Mouse (Mus musculus) CH12.LX (cell line): ENCODE data around the gene Ociad1. TPM values are rescaled to one million over a fixed set of nuclear protein-coding genes. Genes with fewer than 3 reads are reported as not detected.

Experiments
- DNase-seq: peaks from one replicate; pipeline ENCODE4 v3.0.0-alpha.2; 2013; ENCODE audit errors: extremely low read depth
- H3K27ac ChIP-seq: 2 replicates; pipeline ENCODE4 v1.5.1; 2012; ENCODE audit warnings: low read depth, mild to moderate bottlenecking, control low read depth, moderate library complexity; ENCODE audit not compliant: insufficient read depth
- H3K27me3 ChIP-seq: replicated peaks from 2 replicates; pipeline ENCODE3; 2012; ENCODE audit warnings: inconsistent platforms
- H3K36me3 ChIP-seq, 2 experiments: replicated peaks in 1 of 2; 2 replicates each; pipeline versions ENCODE3 to v1.6.1; 2012; ENCODE audit warnings: inconsistent platforms in 1 of 2, low read length in 1 of 2, mild to moderate bottlenecking in 1 of 2, mixed read lengths in 1 of 2, moderate library complexity in 1 of 2; ENCODE audit not compliant: control insufficient read depth in 1 of 2, insufficient read depth in 1 of 2
- H3K4me1 ChIP-seq, 2 experiments: 2 replicates each; pipeline ENCODE4 v1.6.1; 2012; ENCODE audit warnings: inconsistent platforms in 1 of 2, moderate library complexity in 1 of 2; ENCODE audit not compliant: insufficient read depth in 2 of 2, control insufficient read depth in 1 of 2
- H3K4me2 ChIP-seq: 2 replicates; pipeline ENCODE4 v1.6.1; 2012; ENCODE audit warnings: low read depth, mild to moderate bottlenecking, control low read depth; ENCODE audit not compliant: poor library complexity, insufficient read depth, severe bottlenecking
- H3K4me3 ChIP-seq, 3 experiments: fragments of 150-350 bp in 1 of 3; sonication (generic) in 1 of 3; replicated peaks in 1 of 3; 2 replicates each; pipeline versions ENCODE3 to v1.5.1; 2011 to 2012; ENCODE audit warnings: low read depth in 2 of 3, low read length in 2 of 3, mild to moderate bottlenecking in 2 of 3, moderate library complexity in 2 of 3, control low read depth in 1 of 3, improper control_type of control experiment in 1 of 3, inconsistent platforms in 1 of 3, mixed read lengths in 1 of 3; ENCODE audit not compliant: poor library complexity in 1 of 3
- H3K79me2 ChIP-seq: replicated peaks from 2 replicates; pipeline ENCODE4 v1.6.1; 2012; ENCODE audit warnings: mild to moderate bottlenecking, moderate library complexity; ENCODE audit not compliant: control insufficient read depth, poor library complexity, insufficient read depth, severe bottlenecking; ENCODE audit errors: extremely low read depth
- H3K9ac ChIP-seq: 2 replicates; pipeline ENCODE4 v1.6.1; 2012; ENCODE audit warnings: low read depth, mild to moderate bottlenecking, control low read depth, moderate library complexity; ENCODE audit not compliant: insufficient read depth
- H3K9me3 ChIP-seq: replicated peaks from 2 replicates; pipeline ENCODE3; 2012; ENCODE audit warnings: low read length, inconsistent platforms, mixed read lengths
- BHLHE40 ChIP-seq: IDR thresholded peaks from 2 replicates; pipeline ENCODE4 v1.6.1; 2011; ENCODE audit warnings: mild to moderate bottlenecking, low read depth, low read length, improper control_type of control experiment
- CHD1 ChIP-seq: IDR thresholded peaks from 2 replicates; pipeline ENCODE4 v1.6.1; 2012; ENCODE audit warnings: low read depth, low read length, improper control_type of control experiment, inconsistent platforms
- CHD2 ChIP-seq: IDR thresholded peaks from 2 replicates; pipeline ENCODE4 v1.6.1; 2011; ENCODE audit warnings: low read length, improper control_type of control experiment
- CTCF ChIP-seq, 2 experiments: IDR thresholded peaks in 1 of 2; conservative IDR thresholded peaks in 1 of 2; 2 replicates each; pipeline ENCODE4 v1.5.1; 2011 to 2012; ENCODE audit warnings: low read depth in 2 of 2, low read length in 2 of 2, improper control_type of control experiment in 1 of 2, inconsistent platforms in 1 of 2, mild to moderate bottlenecking in 1 of 2, moderate library complexity in 1 of 2
- E2F4 ChIP-seq: IDR thresholded peaks from 2 replicates; pipeline ENCODE4 v1.6.1; 2011; ENCODE audit warnings: low read depth, low read length, improper control_type of control experiment; ENCODE audit not compliant: insufficient replicate concordance
- EP300 ChIP-seq: IDR thresholded peaks from 2 replicates; pipeline ENCODE4 v1.6.1; 2011; ENCODE audit warnings: low read length, improper control_type of control experiment
- GABPA ChIP-seq: IDR thresholded peaks from 2 replicates; pipeline ENCODE4 v1.6.1; 2012; ENCODE audit warnings: low read depth, low read length, improper control_type of control experiment, inconsistent platforms; ENCODE audit not compliant: insufficient replicate concordance
- JUND ChIP-seq: conservative IDR thresholded peaks from 2 replicates; pipeline ENCODE4 v1.6.1; 2011; ENCODE audit warnings: low read depth, low read length, improper control_type of control experiment
- MAFK ChIP-seq: IDR thresholded peaks from 2 replicates; pipeline ENCODE4 v1.6.1; 2011; ENCODE audit warnings: low read length, improper control_type of control experiment; ENCODE audit not compliant: insufficient replicate concordance
- MAX ChIP-seq: IDR thresholded peaks from 2 replicates; pipeline ENCODE4 v1.6.1; 2011; ENCODE audit warnings: low read length, improper control_type of control experiment
- MEF2A ChIP-seq: IDR thresholded peaks from 2 replicates; pipeline ENCODE4 v1.6.1; 2014; ENCODE audit warnings: low read depth, mild to moderate bottlenecking, inconsistent platforms, low read length, improper control_type of control experiment, borderline replicate concordance
- MXI1 ChIP-seq: IDR thresholded peaks from 2 replicates; pipeline ENCODE4 v1.6.1; 2011; ENCODE audit warnings: mild to moderate bottlenecking, low read depth, low read length, improper control_type of control experiment
- MYC ChIP-seq: IDR thresholded peaks from 2 replicates; pipeline ENCODE4 v1.6.1; 2011; ENCODE audit warnings: low read depth, mild to moderate bottlenecking, improper control_type of control experiment, low read length
- PAX5 ChIP-seq: IDR thresholded peaks from 2 replicates; pipeline ENCODE4 v1.6.1; 2012; ENCODE audit warnings: low read length, inconsistent platforms, mixed read lengths
- POLR2A ChIP-seq: IDR thresholded peaks from 2 replicates; pipeline ENCODE4 v1.6.1; 2011; ENCODE audit warnings: low read depth, mild to moderate bottlenecking, improper control_type of control experiment, low read length
- POLR2AphosphoS2 ChIP-seq: IDR thresholded peaks from 2 replicates; pipeline ENCODE4 v1.6.1; 2011; ENCODE audit warnings: low read depth, low read length, improper control_type of control experiment
- RCOR1 ChIP-seq: conservative IDR thresholded peaks from 2 replicates; pipeline ENCODE4 v1.6.1; 2012; ENCODE audit warnings: low read depth, mild to moderate bottlenecking, inconsistent platforms, low read length, improper control_type of control experiment
- SIN3A ChIP-seq: IDR thresholded peaks from 2 replicates; pipeline ENCODE4 v1.6.1; 2012; ENCODE audit warnings: low read length, improper control_type of control experiment, inconsistent platforms
- TBP ChIP-seq: conservative IDR thresholded peaks from 2 replicates; pipeline ENCODE4 v1.6.1; 2011; ENCODE audit warnings: low read depth, low read length, improper control_type of control experiment
- TCF12 ChIP-seq: IDR thresholded peaks from 2 replicates; pipeline ENCODE4 v1.6.1; 2014; ENCODE audit warnings: low read depth, mild to moderate bottlenecking, inconsistent platforms, low read length, improper control_type of control experiment
- UBTF ChIP-seq: IDR thresholded peaks from 2 replicates; pipeline ENCODE4 v1.6.1; 2012; ENCODE audit warnings: low read depth, mild to moderate bottlenecking, inconsistent platforms, low read length, improper control_type of control experiment, moderate library complexity
- USF2 ChIP-seq: conservative IDR thresholded peaks from 2 replicates; pipeline ENCODE4 v1.6.1; 2011; ENCODE audit warnings: low read depth, low read length, improper control_type of control experiment
- ZC3H11A ChIP-seq: IDR thresholded peaks from 2 replicates; pipeline ENCODE4 v1.6.1; 2012; ENCODE audit warnings: low read depth, mild to moderate bottlenecking, inconsistent platforms, low read length, improper control_type of control experiment
- ZMIZ1 ChIP-seq: IDR thresholded peaks from 2 replicates; pipeline ENCODE4 v1.6.1; 2012; ENCODE audit warnings: low read depth, mild to moderate bottlenecking, inconsistent platforms, low read length, improper control_type of control experiment
- ZNF384 ChIP-seq: IDR thresholded peaks from 2 replicates; pipeline ENCODE4 v1.6.1; 2012; ENCODE audit warnings: low read depth, low read length, improper control_type of control experiment, inconsistent platforms
- dilution Hi-C: fragments of 300-500 bp; cut with MboI; formaldehyde crosslinking; loops from 2 replicates; pipeline ENCODE4 v1.14.3; 2020; ENCODE audit warnings: low sequenced_read_pairs; ENCODE audit not compliant: extremely low pct_unique_long_range_greater_than_20kb, extremely low pct_ligation_motif_present
- in situ Hi-C: fragments of 300-500 bp; cut with MboI; formaldehyde crosslinking; loops from 3 replicates; pipeline ENCODE4 v1.14.3; 2019; ENCODE audit warnings: low sequenced_read_pairs, low pct_ligation_motif_present, low pct_unique_long_range_greater_than_20kb, mixed read lengths
- polyA plus RNA-seq: library from polyadenylated mRNA; unstranded; fragments of >175 nt; gene quantifications from 2 replicates; pipeline ENCODE4 v1.2.1, GENCODE M21; 2012; ENCODE audit warnings: low read depth; ENCODE audit not compliant: insufficient read length
- total RNA-seq, 2 experiments: library from RNA; depleted of rRNA; stranded (reverse); fragments of 300-350 nt in 1 of 2; fragments of >200 nt in 1 of 2; gene quantifications; 2 replicates each; pipeline ENCODE4 v1.2.3; 2012 to 2014

Gene Ociad1
- total and polyA plus RNA-seq, 3 experiments: 153 to 329 (median 292) TPM

- no peak for TF ChIP-seq POLR2A
- no peaks in the 10 kb centered on the region for H3K79me2 ChIP-seq
- no peaks in the 10 kb centered on the region for H3K9me3 ChIP-seq
- DNase-seq: no peak
- no peak overlapping the region for H3K9ac ChIP-seq
- H3K4me2 ChIP-seq: no peak overlapping the region
- H3K36me3 ChIP-seq: no peaks in the 10 kb centered on the region
- H3K27ac ChIP-seq: no peak overlapping the region
- no peaks in the 10 kb centered on the region for H3K27me3 ChIP-seq
- peaks cover 2 to 3% of the 10 kb centered on the region in 2 experiments; a peak in 1 of 4 replicates for H3K4me1 ChIP-seq
- dilution Hi-C loops (no loop called here), in situ Hi-C loops (no loop called here)
- H3K4me3 ChIP-seq: no peak overlapping the region
Observed at GRCm38 (mm10) chr5:73355393-73355792, 62.8 kb downstream of the Ociad1 start.

GRCm38 (mm10) chr5:73359134-73359751 is 66.7 kb downstream of the Ociad1 start:
- Histone ChIP-seq H3K9ac (no peak overlapping the region), H3K9me3 (no peaks in the 10 kb centered on the region), H3K36me3 (no peaks in the 10 kb centered on the region), H3K4me2 (peak overlapping the region; percentile 39; the same call in 1 of the 2 replicates), H3K27me3 (no peaks in the 10 kb centered on the region), H3K27ac (no peak overlapping the region), H3K4me3 (no peak overlapping the region), H3K4me1 (peaks cover 0 to 12% of the 10 kb centered on the region in 2 experiments; a peak in 2 of 4 replicates), H3K79me2 (no peaks in the 10 kb centered on the region)
- dilution Hi-C loops (no loop called here), in situ Hi-C loops (no loop called here)
- no peak for DNase-seq
- TF ChIP-seq ZC3H11A: no peak
- no peak for TF ChIP-seq ZMIZ1
- TF ChIP-seq BHLHE40: no peak
- no peak for TF ChIP-seq CHD2
- TF ChIP-seq PAX5: no peak
- TF ChIP-seq JUND: no peak
- no peak for TF ChIP-seq E2F4
- no peak for TF ChIP-seq CHD1
- no peak for TF ChIP-seq UBTF
- TF ChIP-seq TBP: no peak

GRCm38 (mm10) chr5:73359752-73360141 is 67.2 kb downstream of the Ociad1 start:
- Histone ChIP-seq H3K4me3 (no peak overlapping the region), H3K79me2 (no peaks in the 10 kb centered on the region), H3K4me2 (peak overlapping the region; percentile 39; the same call in 1 of the 2 replicates), H3K27ac (no peak overlapping the region), H3K36me3 (no peaks in the 10 kb centered on the region), H3K27me3 (no peaks in the 10 kb centered on the region), H3K9me3 (no peaks in the 10 kb centered on the region), H3K4me1 (peaks cover 0 to 12% of the 10 kb centered on the region in 2 experiments; a peak in 2 of 4 replicates), H3K9ac (no peak overlapping the region)
- in situ Hi-C loops (no loop called here), dilution Hi-C loops (no loop called here)
- TF ChIP-seq CHD2 (no peak), RCOR1 (no peak), GABPA (no peak), MEF2A (no peak), EP300 (no peak), POLR2AphosphoS2 (no peak), ZMIZ1 (no peak), MAX (no peak), SIN3A (no peak), E2F4 (no peak), CHD1 (no peak), MAFK (no peak), CTCF (conservative IDR thresholded peaks at IDR 0.05 in 1 of 2, IDR thresholded peaks at IDR 0.05 in 1 of 2; ENCODE audit: low read depth in 2 of 2, low read length in 2 of 2) (no peak), JUND (no peak), MXI1 (no peak), ZNF384 (no peak), MYC (no peak), TCF12 (no peak), USF2 (no peak)
- TF ChIP-seq, all 38 proteins: peak for 0
- no peak for DNase-seq
